Mouse (Mus musculus) monocyte, adult 2 months (primary cell): ENCODE measurements around the gene Dlg2.

Source experiments
- DNase-seq, 2 experiments: peaks; one replicate each; pipeline ENCODE4 v3.0.0; 2022; ENCODE audit warnings: low spot score in 2 of 2, low read depth in 1 of 2

The Dlg2 gene

DNA sequence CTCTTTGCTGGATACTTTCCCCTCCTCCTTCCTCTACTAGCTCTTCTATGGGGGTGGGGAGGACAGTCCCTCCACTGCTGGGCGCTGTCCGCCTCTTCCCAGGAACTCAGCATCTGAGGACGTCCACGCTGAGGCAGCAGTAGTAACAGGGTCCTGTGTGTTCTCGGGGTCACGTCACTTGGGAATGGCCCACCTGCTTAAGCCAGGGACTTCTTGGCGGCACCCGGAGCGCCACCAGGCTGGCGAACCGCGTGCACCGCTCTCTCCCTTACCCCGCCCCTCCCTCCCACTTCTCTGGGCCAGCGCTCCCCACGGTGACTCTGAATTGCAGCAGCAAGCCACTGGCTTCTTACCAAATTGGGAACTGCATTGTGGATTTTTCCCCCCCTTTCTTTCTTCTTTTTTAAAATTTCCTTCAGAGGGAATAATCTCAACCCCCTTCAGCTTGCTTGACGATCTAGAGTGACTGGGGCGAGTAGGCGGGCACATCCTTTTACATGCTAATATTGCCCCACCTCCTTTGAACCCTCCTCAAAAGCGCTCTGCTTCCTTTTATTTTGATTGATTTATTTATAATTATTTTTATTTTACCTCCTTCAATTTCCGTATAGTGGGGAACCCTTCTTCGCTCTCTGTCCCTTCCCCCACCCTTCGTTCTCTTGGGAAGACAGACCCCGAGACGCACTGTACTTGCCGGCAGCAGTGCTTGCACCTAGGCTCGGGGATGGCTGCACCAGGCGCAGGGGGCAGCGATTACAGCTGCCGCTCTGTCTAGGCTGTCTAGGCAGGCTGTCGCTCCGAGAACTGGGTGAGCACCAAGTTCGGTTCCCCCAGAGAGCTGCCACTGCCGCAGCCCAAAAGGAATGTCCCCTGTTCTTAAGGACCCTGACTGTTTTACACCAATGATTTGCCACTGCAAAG lies 785.8 kb downstream of the Dlg2 start:
- DNase-seq: no peak

DNA sequence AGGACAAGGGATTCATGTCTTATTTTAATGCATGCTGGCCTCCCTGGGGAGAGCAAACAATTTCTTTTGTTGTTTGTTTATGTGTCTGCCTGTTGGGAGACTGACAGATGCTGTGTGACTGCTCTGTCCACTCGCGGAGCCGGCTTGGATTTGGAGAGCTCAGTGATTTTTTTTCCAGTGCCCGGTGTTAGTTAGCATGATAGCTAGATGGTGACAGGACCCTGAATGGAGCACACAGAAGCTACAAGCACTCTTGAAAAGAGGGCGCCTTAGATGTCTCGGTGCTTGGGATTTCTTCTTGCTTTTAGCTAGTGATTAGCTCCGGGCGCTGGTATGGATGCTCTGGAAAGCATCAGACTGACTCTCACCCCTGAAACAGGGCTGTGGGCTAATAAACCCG lies 786.5 kb downstream of the Dlg2 start:
- DNase-seq: no peak

- no peak for DNase-seq
Observed at GRCm38 (mm10) chr7:91267764-91268163, 791.3 kb downstream of the Dlg2 start.

GRCm38 (mm10) chr7:91284167-91284566 lies 807.7 kb downstream of the Dlg2 start:
- no peak for DNase-seq

GRCm38 (mm10) chr7:91288324-91288723 lies 811.9 kb downstream of the Dlg2 start:
- DNase-seq: no peak

DNA sequence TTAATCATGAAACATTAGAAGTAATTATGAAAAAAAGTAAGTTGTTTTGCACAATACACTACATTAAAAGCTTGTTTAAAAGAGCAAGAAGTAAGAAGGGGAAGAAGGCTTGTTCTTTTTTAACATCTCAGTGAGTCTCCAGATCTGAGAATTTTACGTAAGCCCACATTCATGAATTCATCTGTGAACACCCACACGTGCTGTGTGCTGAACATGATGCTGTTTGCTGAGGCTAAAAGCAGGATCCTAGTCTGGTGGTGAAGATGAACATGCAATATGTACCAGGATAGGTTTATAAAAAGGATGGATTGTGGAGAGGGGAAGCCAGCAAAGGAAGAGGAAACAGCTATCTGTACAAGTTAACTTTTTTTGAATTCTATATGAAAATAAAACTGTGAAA lies 819.7 kb downstream of the Dlg2 start:
- no peak for DNase-seq

- DNase-seq: no peak
Observed at GRCm38 (mm10) chr7:91311177-91311576, 834.7 kb downstream of the Dlg2 start.

- DNase-seq: no peak
Observed at GRCm38 (mm10) chr7:91345073-91345472, 868.6 kb downstream of the Dlg2 start.

GRCm38 (mm10) chr7:91369821-91370321 lies 893.4 kb downstream of the Dlg2 start:
- DNase-seq: no peak

- no peak for DNase-seq
Observed at GRCm38 (mm10) chr7:91382281-91382680, 905.8 kb downstream of the Dlg2 start.

- no peak for DNase-seq
Observed at GRCm38 (mm10) chr7:91383873-91384272, 907.4 kb downstream of the Dlg2 start.

GRCm38 (mm10) chr7:91389272-91389671 lies 912.8 kb downstream of the Dlg2 start:
- DNase-seq: no peak

DNA sequence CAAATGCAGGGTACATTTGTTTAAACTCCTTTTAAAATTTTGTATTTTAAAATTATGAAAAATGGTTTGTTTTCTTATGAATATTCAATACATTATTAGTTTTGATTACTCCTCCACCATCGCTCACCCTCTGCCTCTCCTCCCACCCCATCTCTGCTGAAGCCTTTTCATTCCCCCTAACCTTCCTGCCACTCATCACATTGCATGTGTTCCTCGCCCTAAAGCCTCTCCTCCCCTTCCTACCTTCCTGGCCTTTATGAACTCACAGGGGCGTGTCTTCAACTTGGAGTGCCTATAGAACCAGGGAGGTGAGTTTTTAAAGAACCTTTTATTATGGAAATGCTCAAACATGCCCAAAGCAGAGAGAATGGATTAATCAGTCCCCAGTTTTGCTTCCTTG lies 921.4 kb downstream of the Dlg2 start:
- no peak for DNase-seq

GRCm38 (mm10) chr7:91412109-91412508 lies 935.6 kb downstream of the Dlg2 start:
- DNase-seq: no peak

- no peak for DNase-seq
Observed at GRCm38 (mm10) chr7:91414150-91414549, 937.7 kb downstream of the Dlg2 start.

DNA sequence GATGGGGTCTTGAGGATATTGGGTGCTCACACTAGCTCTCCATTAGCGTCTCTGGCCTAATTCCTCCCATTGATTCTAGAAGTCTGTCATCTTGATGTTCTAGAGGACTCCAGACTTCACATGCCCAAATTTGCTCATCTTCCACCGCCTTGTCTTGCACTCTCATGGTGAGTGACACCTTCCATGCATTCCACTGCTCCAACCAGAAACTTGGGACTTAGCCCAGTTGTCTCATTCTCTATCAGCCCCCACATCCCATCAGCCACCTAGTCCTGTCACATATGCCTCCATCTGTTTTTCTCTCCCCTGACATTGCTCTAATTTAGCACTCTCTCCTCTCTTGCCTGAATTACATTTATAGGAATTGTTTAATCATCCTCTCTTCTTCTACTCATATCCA lies 938.3 kb downstream of the Dlg2 start:
- no peak for DNase-seq

GRCm38 (mm10) chr7:91420215-91420614 lies 943.7 kb downstream of the Dlg2 start:
- DNase-seq: no peak

GRCm38 (mm10) chr7:91423784-91424183 lies 947.3 kb downstream of the Dlg2 start:
- DNase-seq: no peak

GRCm38 (mm10) chr7:91429712-91430275 lies 953.3 kb downstream of the Dlg2 start:
- no peak for DNase-seq

DNA sequence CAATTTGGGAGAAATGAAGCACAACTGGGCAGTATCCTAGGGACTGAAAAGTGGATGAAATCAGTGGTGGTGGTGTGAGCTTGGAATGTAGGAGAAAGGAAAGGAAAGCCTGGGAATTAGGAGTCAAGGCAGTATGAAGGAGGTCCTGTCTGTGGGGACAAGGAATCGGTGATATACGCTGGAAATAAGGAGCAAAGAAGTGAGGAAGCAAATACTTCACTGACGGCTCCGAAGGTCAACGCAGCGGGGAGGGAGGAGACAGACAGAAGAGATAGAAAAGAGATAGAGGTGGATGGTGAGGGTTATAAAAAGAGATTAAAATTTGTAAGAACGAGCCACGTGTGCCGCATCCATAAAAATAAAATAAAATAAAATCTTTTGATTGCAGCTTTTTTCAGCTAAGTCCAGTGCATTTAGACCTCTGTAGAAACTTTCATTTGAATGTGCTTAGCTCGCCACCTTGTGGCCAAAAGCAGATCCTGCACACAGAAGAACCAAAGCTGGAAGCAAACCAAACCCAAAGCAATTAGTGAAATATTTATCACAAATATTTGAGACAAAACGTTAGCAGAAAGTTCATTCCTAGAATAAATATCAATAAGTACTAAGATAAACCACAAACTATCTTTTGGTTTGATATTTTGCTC lies 955.2 kb downstream of the Dlg2 start:
- no peak for DNase-seq

- no peak for DNase-seq
Observed at GRCm38 (mm10) chr7:91432563-91432962, 956.1 kb downstream of the Dlg2 start.

GRCm38 (mm10) chr7:91434739-91435138 lies 958.3 kb downstream of the Dlg2 start:
- DNase-seq: no peak
